In genomic region chr4:9028946-9029345, GRCm38 (mm10) we compare ENCODE assay signal across 8 mouse cellular contexts.
DNase-seq lines count a peak whose midpoint lies in the region; ATAC-seq lines count a peak whose summit lies in the region.

No protein-coding gene starts in this region.

- no peak for DNase-seq in heart, postnatal 10 days
- peak; percentile 32 for DNase-seq in induced T-regulatory cell, adult 2 months (ENCODE audit: low read depth)
- no peak for DNase-seq in gastrocnemius, postnatal 14 days
- no peak for DNase-seq in left cerebral cortex, adult 11 months (ENCODE audit: low spot score)

- H3K4me1 ChIP-seq in heart, embryonic 16.5 days (ENCODE audit: control insufficient read depth, insufficient read depth, low read length): peaks cover 15% of the 10 kb centered on the region
- peaks cover 20% of the 10 kb centered on the region for H3K4me1 ChIP-seq in embryonic facial prominence, embryonic 13.5 days
- peaks cover 14% of the 10 kb centered on the region for H3K4me1 ChIP-seq in midbrain, embryonic 15.5 days

- peak overlapping the region; percentile 84 for H3K4me2 ChIP-seq in heart, embryonic 16.5 days (ENCODE audit: low read depth, low read length)
- peak overlapping the region; percentile 91 for H3K4me2 ChIP-seq in embryonic facial prominence, embryonic 13.5 days
- peak overlapping the region; percentile 66 for H3K4me2 ChIP-seq in midbrain, embryonic 15.5 days

- peak overlapping the region; percentile 66 for H3K9ac ChIP-seq in heart, embryonic 16.5 days (ENCODE audit: low read length)
- H3K9ac ChIP-seq in embryonic facial prominence, embryonic 13.5 days: no peak overlapping the region
- no peak overlapping the region for H3K9ac ChIP-seq in midbrain, embryonic 15.5 days

- no peaks in the 10 kb centered on the region for H3K36me3 ChIP-seq in heart, embryonic 16.5 days (ENCODE audit: control insufficient read depth, insufficient read depth)
- H3K36me3 ChIP-seq in embryonic facial prominence, embryonic 13.5 days: no peaks in the 10 kb centered on the region
- H3K36me3 ChIP-seq in midbrain, embryonic 15.5 days (replicated peaks): no peaks in the 10 kb centered on the region

- H3K9me3 ChIP-seq in heart, embryonic 16.5 days (replicated peaks; ENCODE audit: control insufficient read depth, low read length): no peaks in the 10 kb centered on the region
- H3K9me3 ChIP-seq in embryonic facial prominence, embryonic 13.5 days: no peaks in the 10 kb centered on the region
- H3K9me3 ChIP-seq in midbrain, embryonic 15.5 days: no peaks in the 10 kb centered on the region

- intact Hi-C loops in heart, postnatal 10 days (cut with DNase I): loop anchor here (2.0 to 10.0 kb wide), 6 partner anchors 68 to 432 kb away; no protein-coding TSS in a partner anchor
- intact Hi-C loops in gastrocnemius, postnatal 14 days (cut with DNase I; ENCODE audit: low total_unique reads): loop anchor here (5.0 to 10.0 kb wide), 2 partner anchors 172 to 364 kb away; no protein-coding TSS in a partner anchor

- H3K27me3 ChIP-seq in heart, embryonic 16.5 days (ENCODE audit: control insufficient read depth, insufficient read depth, low read length): no peaks in the 10 kb centered on the region
- peaks cover 29% of the 10 kb centered on the region for H3K27me3 ChIP-seq in embryonic facial prominence, embryonic 13.5 days
- H3K27me3 ChIP-seq in midbrain, embryonic 15.5 days (replicated peaks): no peaks in the 10 kb centered on the region

- no peak overlapping the region for H3K27ac ChIP-seq in heart, embryonic 16.5 days (ENCODE audit: low read length)
- no peak overlapping the region for H3K27ac ChIP-seq in embryonic facial prominence, embryonic 13.5 days
- peak overlapping the region; percentile 58; the same call in 1 of the 2 replicates for H3K27ac ChIP-seq in midbrain, embryonic 15.5 days

- no peak for ATAC-seq in heart, embryonic 16.5 days (replicated peaks; ENCODE audit: extremely low read depth, insufficient read depth, low FRiP score)
- no peak for ATAC-seq in embryonic facial prominence, embryonic 13.5 days (ENCODE audit: insufficient number of reproducible peaks, insufficient read depth, low FRiP score, low TSS enrichment, low read depth)
- no peak for ATAC-seq in midbrain, embryonic 15.5 days (replicated peaks)
- ATAC-seq in erythroid progenitor cell, adult 5-6 weeks (replicated peaks; ENCODE audit: low FRiP score, poor library complexity, severe bottlenecking): no peak

- 32% methylated on average over 6 of the region's 6 CpGs for WGBS in heart, embryonic 16.5 days
- 16% methylated on average over 6 of the region's 6 CpGs for WGBS in embryonic facial prominence, embryonic 13.5 days
- 19% methylated on average over 6 of the region's 6 CpGs for WGBS in midbrain, embryonic 15.5 days

- peak overlapping the region; percentile 42 for H3K4me3 ChIP-seq in heart, embryonic 16.5 days (ENCODE audit: low read length)
- peak overlapping the region; percentile 44 for H3K4me3 ChIP-seq in embryonic facial prominence, embryonic 13.5 days
- no peak overlapping the region for H3K4me3 ChIP-seq in midbrain, embryonic 15.5 days
